Mouse (Mus musculus): Measurements from ENCODE around the gene Cbs.

DNA sequence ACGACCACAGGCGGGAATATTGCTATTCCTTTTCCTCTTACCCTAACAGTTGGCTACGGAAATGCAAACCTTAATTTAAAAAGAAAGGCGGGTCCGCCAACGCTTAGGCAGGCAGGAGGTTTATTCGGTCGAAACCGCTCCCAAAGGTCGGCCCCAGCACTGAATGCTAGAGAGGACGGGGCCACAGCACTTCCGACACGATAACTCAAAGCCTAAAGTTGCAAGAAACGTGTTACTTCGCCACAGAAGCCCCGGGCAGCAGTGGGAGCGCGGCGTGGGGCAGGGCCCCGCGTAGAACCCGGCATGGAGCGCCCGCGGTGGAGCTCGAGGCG, 21.1 kb upstream of the Cbs start:
- TF ChIP-seq CTCF (IDR thresholded peaks at IDR 0.05; ENCODE audit: borderline replicate concordance, extremely low read depth, insufficient read depth, insufficient read length): no peak
- TF ChIP-seq POLR2A (IDR thresholded peaks at IDR 0.05; ENCODE audit: borderline replicate concordance, extremely low read depth, insufficient read depth, insufficient read length, poor library complexity, severe bottlenecking): no peak

Measured in brain, embryonic 14.5 days (tissue).